Mouse (Mus musculus) adrenal gland, adult 18-20 months (tissue): ENCODE data around the gene Nln. TPM values are rescaled to one million over a fixed set of nuclear protein-coding genes. Genes with fewer than 3 reads are reported as not detected.

Source experiments
- DNase-seq, 2 experiments: peaks; one replicate each; pipeline ENCODE4 v3.0.0; 2021 to 2022; ENCODE audit warnings: low spot score in 2 of 2
- long read RNA-seq, 2 experiments: library from polyadenylated mRNA; stranded (forward); transcript quantifications; one replicate each; pipeline ENCODE4 v2.0.0; 2021
- total RNA-seq, 2 experiments: library from RNA; stranded (reverse); gene quantifications; 1 replicate in 1 of 2; 2 replicates in 1 of 2; pipeline ENCODE4 v1.2.3; 2021

Nln gene
- 10 to 100 TPM; 15.2 to 16.5 TPM for total RNA-seq
- long read RNA-seq, experiment 1, full-length matches to known transcripts, result 7 of 12 reads
- long read RNA-seq, experiment 1, partial matches to known transcripts, result 4 of 12 reads
- long read RNA-seq, experiment 1, other reads (novel, unspliced or antisense), result 1 of 12 reads
- long read RNA-seq, experiment 2, full-length matches to known transcripts, result 22 of 32 reads
- long read RNA-seq, experiment 2, partial matches to known transcripts, result 5 of 32 reads
- long read RNA-seq, experiment 2, other reads (novel, unspliced or antisense), result 5 of 32 reads

DNA sequence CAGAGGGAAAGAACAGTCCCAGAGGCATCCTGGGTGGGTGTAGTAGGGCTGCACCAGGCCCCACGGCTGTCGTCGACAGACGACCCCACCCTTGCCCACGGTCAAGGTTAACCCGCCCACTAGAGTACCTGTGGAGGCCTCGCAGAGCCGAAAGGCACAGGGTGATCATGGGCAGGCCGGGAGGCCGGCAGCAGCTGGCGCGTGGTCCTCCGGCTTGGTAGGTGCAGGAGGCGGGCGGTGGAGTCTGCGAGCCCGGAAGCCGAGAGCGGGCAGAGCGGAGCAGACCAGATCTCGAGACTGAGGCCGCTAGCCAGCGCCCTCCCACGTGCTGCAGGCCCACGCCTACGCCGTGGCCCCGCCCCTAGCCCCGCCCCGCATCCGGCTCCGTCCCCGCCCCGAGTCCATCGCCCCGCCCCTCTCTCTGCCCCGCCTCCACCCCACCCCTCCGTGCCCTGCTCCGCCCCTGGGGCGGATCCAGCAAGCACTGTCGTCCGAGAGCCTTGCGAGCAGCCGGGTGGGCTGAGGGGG lies at the start of gene Nln, which contains the start of gene Sgtb:
Nln (minus strand) TSS at position 327 of the 528 bp plus-strand sequence.
Sgtb (plus strand) TSS at position 454 of the 528 bp plus-strand sequence.
- peak; percentile 78 for DNase-seq

DNA sequence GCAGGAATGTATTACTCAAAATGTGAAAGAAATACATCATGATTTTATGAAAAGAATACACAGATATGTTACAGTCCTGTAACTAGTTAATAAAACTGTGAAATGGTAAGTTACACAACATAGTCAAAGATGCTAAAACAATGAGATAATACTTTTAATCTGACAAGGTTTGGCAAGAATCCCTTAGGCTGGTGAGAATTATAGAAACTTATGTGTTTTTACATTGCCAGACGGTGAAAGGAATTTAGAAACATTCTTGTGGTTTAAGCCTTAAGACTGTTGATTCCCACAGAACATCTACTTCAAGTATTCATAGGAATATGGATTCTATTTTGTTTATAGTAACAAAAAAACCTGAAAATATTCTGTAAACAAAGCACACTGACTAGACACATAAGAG lies 46.3 kb upstream of the Nln start:
- DNase-seq, result no peak

DNA sequence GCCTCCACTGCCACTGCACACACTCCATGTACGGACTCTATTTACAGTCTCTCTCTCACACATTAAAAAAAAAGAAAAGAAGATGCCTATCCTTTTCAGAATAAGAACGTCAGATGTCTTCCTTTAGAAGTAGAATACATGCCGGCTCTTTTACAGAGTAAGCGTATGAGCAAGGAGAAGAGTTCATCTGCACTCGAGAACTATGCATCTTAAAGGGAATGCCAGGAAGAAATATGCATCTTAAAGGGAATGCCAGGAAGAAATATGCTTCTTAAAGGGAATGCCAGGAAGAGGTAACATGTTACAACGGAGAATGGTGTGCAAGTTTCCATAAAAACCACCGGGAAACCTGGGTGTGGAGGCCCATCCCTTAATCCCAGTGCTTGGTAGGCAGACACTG lies 45.7 kb upstream of the Nln start:
- DNase-seq, result no peak

DNA sequence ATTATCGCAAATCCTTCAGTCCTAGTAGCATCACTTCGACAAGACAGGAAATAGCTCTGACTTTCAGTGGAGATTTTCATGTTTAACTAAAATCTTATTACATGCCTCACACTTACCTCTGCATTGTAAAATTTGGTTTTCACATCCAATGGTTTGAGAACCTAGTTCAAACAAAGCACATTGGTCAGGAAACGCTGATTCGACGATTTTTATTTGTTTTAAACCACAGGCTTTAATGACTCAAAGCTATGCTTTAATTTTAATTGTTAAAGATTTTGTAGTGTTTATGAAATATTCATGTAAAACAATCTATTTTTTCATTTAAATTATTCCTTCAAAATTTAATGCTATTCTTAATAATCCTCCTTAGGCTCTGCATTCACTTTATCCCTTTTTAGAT lies 44.8 kb upstream of the Nln start:
- no peak for DNase-seq

DNA sequence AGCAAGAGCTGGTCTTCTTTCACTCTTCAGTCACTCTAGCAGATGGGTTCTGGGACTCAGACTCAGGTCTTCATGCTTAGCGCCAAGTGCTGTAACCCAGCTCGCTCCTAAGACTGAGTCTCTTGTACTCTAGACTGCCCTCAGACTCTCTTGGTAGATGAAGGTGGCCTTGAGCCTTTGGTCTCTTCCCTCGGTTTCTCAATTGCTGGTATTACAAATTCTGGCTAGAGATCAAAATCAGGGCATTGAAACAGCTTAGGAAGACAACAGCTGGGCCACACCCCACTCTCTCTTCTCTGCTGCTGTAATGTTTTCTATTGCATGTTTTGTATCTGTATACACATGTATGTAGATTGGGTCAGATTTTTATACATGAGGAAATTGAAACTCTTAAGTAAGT lies 36.2 kb upstream of the Nln start:
- DNase-seq, result no peak

DNA sequence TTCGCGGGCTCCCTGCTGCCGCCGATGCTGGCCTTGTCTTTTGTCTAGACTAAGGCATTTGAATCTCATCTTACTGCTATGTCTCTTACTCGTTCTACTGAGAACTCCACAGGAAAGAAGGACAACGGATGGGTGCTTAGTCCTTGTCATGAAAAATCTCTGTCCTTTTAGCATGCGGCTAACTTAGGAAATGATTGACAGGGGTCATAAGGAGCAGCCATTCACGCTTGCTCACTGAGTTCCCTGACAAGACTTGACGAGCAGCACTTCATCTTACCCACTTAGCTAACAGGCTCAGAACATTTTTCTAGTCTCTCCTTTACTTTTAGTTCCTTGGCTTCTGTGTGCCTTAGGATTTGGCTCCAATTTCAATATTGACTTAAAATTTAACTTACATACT lies 35.5 kb upstream of the Nln start:
- no peak for DNase-seq

DNA sequence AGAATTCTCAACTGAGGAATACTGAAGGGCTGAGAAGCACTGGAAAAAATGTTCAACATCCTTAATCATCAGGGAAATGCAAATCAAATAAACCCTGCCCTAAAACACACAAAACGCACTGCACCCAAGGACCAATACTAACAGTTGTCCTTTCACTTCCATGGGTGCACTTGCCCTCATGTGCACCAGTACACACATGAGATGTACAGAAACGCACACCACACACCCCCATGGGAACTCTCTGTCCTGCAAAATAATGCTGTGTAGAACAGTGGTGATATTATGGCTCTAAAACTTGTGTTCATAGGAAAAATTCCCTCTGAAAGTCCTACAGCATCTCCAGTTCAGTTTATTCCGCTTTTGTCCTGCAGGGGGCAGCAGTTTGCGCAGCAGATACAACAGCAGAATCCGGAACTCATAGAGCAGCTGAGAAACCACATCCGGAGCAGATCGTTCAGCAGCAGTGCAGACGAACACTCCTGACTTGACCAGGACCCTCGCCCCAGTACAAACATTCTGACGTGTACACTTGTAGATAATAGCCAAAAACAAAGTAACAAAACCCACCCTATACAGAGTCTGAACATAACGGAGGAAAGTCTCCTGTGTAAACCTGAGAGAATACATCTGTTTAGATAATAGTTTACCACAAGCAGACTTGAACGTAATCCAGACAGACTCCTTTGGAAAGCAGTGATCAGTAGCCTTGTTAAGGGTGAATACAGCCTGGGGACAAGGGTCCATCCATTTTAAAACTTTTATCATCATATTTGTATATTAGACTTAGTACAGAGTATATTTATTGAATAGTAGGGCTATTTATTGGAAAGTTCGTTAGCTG lies 30.2 kb upstream of the Nln start:
- peak; percentile 69 to 73 for DNase-seq

DNA sequence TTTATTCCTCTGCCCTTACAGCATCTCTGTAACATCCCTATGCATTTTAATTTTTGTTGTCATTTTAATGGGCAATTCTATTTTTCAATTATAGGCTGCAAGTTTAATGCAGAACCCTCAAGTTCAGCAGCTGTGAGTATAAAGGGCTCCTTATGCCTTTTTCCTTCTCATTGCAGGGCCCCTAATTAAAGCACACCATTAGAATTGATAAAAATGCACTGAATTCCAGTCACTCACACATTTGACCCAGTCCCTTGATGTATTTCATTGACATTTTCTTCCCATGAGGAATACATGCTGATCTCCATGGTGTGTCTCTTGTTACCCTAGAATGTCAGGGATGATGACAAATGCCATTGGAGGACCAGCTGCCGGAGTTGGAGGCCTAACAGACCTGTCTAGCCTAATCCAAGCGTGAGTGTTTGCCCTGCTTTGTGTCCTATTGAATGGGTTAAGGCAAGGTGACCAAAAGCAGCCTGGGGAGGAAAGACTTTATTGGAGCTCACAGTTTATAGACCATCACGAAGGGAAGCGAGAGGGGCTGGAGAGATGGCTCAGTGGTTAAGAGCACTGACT lies 25.2 kb upstream of the Nln start:
- DNase-seq, result no peak

DNA sequence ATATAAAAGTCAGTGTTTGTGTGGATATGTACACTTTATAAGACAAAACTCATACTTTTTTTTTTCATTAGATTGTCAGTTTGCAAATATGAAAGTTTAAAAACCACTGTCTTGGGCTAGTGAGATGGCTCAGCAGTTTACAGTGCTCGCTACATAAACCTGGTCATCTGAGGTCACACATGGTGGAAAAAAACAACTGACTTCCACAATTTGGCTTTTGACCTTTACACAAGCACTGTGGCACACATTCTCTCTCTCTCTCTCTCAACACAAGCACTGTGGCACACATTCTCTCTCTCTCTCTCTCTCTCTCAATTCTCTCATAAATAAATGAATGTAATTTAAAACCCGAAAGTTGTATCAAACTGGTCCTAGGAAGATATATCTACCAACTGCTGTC lies 23.1 kb upstream of the Nln start:
- DNase-seq, result no peak

DNA sequence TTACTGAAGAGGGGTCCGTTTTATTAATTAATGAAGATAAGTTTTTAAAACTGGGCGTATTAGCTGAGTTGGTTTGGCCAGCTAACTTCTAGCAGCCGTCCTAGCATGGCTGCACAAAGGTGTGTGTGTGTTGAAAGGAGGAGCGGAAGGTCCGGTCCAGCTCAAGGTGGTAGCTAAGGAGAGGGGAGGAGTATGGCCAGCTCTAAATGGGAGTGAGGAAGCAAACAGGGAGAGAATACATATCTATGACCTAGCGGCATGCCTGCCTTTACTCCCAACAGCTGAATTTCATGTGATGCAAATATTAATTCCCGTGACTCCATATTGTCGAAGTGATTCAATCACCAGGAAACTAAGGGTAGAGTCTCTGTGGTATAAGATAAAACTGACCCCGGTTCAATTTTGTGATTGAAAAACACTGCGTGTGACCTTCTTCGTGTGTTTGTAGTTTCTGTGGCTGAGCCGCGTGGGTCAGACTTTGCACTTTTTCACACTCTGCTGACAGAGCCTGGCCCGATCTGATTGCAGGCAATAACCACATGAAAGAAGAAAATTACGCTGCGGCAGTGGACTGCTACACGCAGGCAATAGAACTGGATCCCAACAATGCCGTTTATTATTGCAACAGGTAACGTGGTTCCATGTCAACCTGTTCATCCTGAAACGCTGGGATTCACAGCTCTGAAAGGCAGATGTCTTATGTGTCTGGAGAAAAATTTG lies 14.4 kb upstream of the Nln start:
- DNase-seq, result no peak

DNA sequence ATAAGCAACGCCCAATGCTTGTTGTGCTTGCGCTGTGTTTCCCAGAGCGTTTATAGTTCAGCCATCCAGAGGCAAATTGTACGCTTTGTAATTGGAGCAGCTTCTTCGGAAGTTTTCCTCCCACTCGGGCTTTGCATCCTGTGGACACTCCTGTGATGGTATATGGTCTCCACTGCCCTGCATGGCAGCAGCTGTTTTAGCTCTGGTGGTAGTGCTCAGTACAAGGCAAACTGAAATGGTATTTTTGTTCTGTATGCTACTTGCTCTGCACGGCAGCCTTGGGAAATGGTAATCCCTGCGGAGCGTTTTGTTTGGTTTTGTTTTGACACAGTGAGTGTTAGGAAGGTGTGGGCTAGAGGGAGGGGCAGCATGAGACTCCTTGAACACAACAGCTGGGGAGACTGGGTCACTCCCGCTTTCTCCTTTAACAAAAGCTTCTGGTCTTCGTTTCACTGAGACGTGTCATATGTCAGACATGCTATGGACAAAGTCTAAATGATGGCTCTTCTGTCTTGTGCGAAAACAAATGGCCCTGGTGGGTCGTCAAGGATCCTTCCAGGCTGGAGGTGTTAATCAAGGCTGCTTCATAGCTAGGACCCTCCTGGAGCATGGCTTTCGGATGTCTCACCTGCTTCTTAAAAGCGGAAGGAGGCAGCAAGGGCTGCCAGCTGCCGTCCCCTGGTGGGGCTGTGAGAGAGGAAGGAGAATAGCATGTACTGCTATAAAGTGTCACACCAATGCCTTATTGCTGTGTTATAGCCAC lies 12.8 kb upstream of the Nln start:
- DNase-seq, result no peak

DNA sequence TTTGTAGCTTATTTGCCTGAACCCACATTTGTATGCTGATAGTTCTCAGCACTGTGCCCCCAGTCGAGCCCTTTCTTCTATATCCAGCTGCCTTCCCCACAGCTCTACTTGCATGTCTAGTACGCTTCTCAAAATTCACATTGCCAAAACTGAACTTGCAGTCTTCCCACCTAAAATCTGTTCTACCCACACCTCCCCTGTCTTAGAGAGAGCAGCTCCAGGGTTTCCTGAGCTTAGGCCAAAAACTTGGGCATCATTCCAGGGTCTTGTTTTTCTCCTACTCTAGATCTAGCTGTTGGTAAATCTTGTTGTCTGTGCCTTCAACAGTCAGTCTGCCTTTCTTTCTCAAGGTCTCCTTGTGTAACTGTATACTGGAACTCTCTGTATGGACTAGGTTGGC lies 5.4 kb upstream of the Nln start:
- no peak for DNase-seq

DNA sequence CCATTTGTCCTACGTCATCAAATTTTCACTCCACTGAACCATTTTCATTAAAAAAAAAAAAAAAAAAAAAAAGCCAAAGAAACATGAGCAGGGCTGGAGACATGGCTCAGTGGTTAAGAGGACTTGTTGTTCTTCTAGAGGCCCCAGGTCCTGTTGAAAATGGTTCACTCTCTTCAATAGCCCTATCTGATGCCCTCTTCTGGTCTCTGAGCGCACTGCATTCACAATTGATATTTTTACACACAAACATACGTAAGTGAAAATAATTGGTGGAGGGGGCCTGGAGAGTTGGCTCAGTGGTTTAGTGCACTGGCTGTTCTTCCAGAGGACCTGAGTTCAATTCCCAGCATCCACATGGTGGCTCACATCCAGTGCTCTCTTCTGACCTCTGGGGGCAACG lies 4.4 kb upstream of the Nln start:
- DNase-seq, result no peak

DNA sequence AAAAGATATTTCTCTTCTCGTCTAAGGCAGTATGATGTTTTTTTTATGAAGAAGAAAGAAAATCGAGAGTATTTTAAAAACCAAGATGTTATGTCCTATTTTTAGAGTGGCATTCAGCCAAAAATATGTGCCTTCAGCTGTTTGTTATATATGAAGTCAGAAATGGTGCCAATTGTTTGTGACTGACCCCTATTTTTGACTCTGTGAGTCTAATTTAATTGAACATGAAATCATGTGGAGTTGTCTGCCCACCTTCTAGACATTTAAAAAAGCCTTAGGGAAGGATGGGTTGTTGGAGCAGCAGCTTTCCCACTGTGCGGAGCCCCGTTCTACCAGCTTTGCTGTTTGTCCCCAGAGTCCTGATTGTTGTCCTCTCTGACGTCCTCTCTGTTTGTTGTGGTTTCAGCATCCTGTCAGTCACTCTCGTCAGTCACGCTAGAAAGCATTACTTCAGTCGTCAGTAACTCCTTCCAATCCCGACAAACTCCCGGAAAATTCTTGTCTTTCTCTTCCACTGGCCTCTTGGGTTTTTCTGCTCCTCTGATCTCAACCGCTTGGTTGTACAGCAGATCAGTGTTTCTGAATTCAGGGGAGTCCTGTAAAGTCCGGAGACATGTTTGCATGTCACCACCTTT lies 3.0 kb upstream of the Nln start:
- no peak for DNase-seq

DNA sequence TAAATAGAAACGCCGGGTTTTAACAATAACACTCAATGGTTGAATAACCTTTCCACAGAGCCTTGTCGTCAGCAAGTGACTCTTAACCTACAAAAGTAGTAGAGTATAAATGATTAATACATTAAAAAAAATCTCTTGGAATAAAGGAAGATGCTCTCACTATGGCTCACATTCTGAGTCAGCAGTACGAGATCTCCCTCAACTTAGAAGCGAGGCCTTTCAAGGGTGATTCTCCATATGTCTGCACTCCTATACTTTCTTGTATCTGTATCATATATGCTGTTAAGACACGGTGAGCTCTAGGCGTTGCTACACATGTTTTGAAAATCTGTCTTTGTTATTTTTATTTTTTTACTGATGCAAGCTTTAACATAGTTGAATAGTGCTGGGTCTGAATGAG lies 1.1 kb upstream of the Nln start:
- DNase-seq, result no peak

DNA sequence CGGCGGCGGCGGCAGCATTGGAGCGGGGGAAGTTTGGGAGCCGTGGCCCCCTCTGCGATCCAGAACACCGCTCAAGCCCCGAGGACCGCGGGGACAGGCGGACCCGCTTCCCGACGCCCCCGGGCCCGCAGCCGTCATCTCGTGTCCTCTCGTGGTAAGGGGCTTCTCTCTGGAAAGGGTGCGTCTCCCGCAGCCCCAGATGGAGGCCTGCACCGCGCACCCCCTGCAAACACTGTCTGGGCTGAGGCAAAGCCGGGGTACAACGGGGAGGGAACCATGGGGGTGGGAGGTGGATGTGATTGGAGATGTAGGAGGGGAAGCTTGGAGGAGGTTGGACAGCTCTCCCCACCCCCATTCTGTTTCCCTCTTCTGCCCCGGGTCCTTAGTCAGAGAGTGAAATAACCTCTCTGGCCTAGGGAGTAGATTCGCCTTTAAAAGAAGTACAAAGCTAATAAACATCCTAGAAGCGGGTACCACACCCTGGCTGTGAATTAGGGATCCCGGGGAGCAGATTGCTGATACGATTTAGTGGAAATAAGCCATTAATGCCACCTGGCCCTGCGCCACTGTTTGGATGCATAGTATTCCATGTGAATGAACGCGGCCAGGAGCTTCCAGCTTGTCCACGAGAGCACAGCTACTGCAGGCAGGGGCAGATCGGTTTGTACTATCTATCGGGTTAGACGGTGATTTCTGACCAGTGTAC lies 555 bp upstream of the Nln start:
- DNase-seq, result peak in 1 of 2 experiments; percentile 36

DNA sequence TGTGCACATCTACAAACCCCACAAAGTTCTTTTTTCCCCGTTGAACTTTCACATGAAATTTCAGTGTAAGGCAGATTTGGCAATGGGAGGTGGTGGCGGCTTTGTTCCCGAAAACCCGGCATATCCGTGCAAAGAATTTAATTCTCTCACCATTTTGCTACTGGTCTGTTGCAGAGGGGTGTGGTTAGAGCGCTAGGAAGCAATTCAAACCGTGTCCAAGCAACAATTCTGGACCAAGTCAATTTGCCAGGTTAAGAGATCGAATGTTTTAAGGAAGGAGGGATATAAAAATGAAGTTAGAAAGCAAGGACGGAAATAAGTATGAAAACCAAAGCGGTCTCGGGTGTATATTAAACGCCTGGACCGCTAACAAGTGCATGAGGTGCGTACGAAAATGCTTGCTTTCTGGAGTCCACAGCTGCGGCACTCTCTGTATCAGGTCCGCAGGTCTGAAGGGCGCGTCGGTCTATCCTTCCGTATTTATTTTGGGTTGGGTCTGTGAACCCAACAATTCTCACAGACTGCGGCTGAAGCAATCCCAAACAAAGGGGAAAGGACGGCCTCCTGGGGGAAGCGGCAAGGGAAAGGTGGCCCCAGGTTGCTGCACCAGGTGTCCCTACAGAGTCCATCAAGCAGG lies 645 bp downstream of the Nln start:
- DNase-seq, result no peak

DNA sequence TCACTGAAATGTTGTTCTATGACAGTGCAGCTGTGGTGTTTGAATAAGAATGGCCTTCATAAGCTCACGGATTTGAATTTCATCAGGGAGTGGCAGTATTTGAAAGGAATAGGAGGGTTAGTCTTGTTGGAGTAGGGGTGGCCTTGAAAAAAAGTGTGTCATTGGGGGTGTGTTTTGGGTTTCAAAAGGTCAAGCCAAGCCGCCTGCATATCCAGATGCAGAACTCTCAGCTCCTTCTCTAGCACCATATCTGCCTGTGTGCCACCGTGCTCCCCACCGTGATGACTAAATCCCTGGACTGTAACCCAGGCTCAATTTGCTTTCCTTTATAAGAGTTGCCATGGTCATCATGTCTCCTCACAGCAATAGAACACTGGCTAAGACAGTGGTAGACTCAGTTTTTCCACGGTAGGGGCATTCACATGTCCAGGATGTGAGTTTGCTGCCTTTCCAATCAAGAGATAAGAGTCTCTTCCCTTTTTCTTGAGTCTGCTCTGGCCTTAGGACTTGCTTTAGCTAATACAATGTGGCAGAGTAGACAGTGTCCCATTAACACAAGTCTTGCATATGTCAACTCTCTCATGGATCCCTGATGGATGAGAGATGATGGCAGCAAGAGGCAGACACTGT lies 7.7 kb downstream of the Nln start:
- no peak for DNase-seq
